In the genomic region with DNA sequence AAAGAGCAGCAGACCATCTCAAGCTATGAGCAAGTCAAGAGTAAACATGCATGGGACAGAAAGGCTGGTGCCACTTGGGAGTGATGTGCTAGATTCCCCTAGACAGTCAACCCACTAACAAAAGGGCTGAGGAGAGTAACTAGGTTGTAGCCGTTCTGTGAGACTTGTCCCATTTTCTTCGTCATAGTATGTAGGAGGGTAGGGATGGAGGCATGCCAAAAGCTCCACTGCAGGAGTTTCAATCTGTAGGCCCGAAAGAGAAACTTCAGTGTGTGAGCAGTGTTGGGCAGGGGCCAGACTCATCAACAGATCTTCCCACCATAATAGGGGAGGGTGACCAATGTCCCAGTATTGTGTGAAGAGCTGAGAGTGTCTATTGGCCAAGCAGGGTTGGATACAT, we compare ENCODE assay signal across 23 mouse cellular contexts.
DNase-seq lines count a peak whose midpoint lies in the region; TF ChIP-seq lines count a peak whose summit lies in the region.
"Had no signal": no experiment of that assay in that cellular context is flagged by ENCODE, and none has a peak within 500 bp of the region (broad histone marks: within the 10 kb centered on the region; RNA-seq: fewer than 3 reads in every experiment).

No protein-coding gene starts in this region.

- H3K4me3 ChIP-seq in left cerebral cortex, adult 2 months = no peak overlapping the region
- H3K4me3 ChIP-seq in limb, embryonic 10.5 days = no peak overlapping the region
- H3K4me3 ChIP-seq: embryonic facial prominence, embryonic 15.5 days; erythroblast, embryonic 14.5 days; forebrain, embryonic 10.5 days; forebrain, embryonic 15.5 days; gastrocnemius, adult 2 months had no signal

- no peaks in the 10 kb centered on the region for H3K27me3 ChIP-seq in limb, embryonic 10.5 days (ENCODE audit: low read depth, poor library complexity, severe bottlenecking)
- H3K27me3 ChIP-seq: embryonic facial prominence, embryonic 15.5 days; forebrain, embryonic 15.5 days had no signal

- no peaks in the 10 kb centered on the region for H3K9me3 ChIP-seq in limb, embryonic 10.5 days (replicated peaks)
- H3K9me3 ChIP-seq: embryonic facial prominence, embryonic 15.5 days; forebrain, embryonic 10.5 days; forebrain, embryonic 15.5 days had no signal

- intact Hi-C loops in left cerebral cortex, adult 2 months (cut with DNase I) = no loop called here
- intact Hi-C loops in left cerebral cortex, postnatal 4 days (cut with DNase I) = no loop called here

- WGBS in limb, embryonic 10.5 days = 90% methylated on average over 3 of the region's 3 CpGs

- TF ChIP-seq CTCF in left cerebral cortex, adult 2 months (IDR thresholded peaks at IDR 0.05) = no peak

- peak overlapping the region; percentile 19; the same call in 1 of the 2 replicates for H3K27ac ChIP-seq in left cerebral cortex, adult 2 months
- no peak overlapping the region for H3K27ac ChIP-seq in limb, embryonic 10.5 days
- H3K27ac ChIP-seq: embryonic facial prominence, embryonic 15.5 days; forebrain, embryonic 10.5 days; forebrain, embryonic 15.5 days; gastrocnemius, adult 2 months; hindbrain, embryonic 14.5 days had no signal

- H3K4me1 ChIP-seq in limb, embryonic 10.5 days = peaks cover 1% of the 10 kb centered on the region; the same call in 1 of the 2 replicates

- no peaks in the 10 kb centered on the region for H3K36me3 ChIP-seq in limb, embryonic 10.5 days
- H3K36me3 ChIP-seq: embryonic facial prominence, embryonic 15.5 days; forebrain, embryonic 10.5 days; forebrain, embryonic 15.5 days had no signal

- peak; percentile 59 to 60 for DNase-seq in frontal cortex, postnatal 36 days (ENCODE audit: low spot score in 2 of 2)
- DNase-seq in frontal cortex, postnatal 10 days (ENCODE audit: low spot score in 2 of 2) = no peak
- DNase-seq in left cerebral cortex, adult 2 months (ENCODE audit: extremely low spot score in 1 of 2, low spot score in 2 of 2) = peak in 1 of 2 experiments; percentile 61
- DNase-seq in left cerebral cortex, postnatal 4 days = no peak
- peak; percentile 86 for DNase-seq in brain, adult 2 months (ENCODE audit: low read depth, low spot score)
- DNase-seq in right cerebral cortex, postnatal 10 days (ENCODE audit: low spot score in 2 of 2) = peak; percentile 51 to 74
- no peak for DNase-seq in limb, embryonic 10.5 days (ENCODE audit: low spot score)
- no peak for DNase-seq in gastrocnemius, postnatal 4 days (ENCODE audit: low spot score in 2 of 2)
- DNase-seq: adrenal gland, adult 8-10 months; adrenal gland, postnatal 36 days; cerebellum, adult 11 months; cerebellum, adult 8-10 months; cerebellum, postnatal 14 days; embryo, embryonic 11 days; gastrocnemius, adult 2 months; gastrocnemius, postnatal 25 days; heart, adult 11 months; heart, postnatal 10 days had no signal

Comparison
In these comparisons a context has a peak if more than half of its experiments do, and no peak if none do; other contexts are left out.
1. DNase-seq: peak in frontal cortex, postnatal 36 days (2 of 2), brain, adult 2 months (single experiment) and right cerebral cortex, postnatal 10 days (2 of 2); none in frontal cortex, postnatal 10 days (0 of 2), left cerebral cortex, postnatal 4 days (single experiment), limb, embryonic 10.5 days (single experiment) and gastrocnemius, postnatal 4 days (0 of 2).